Mouse (Mus musculus) midbrain, embryonic 14.5 days (tissue): Measurements from ENCODE around the gene Adk. TPM values are rescaled to one million over a fixed set of nuclear protein-coding genes. Genes with fewer than 3 reads are reported as not detected.

Source experiments
- ATAC-seq: fragments of 200-750 bp; cut with Nextera tagmentation; 2 replicates; pipeline ENCODE4 v1.8.0; 2017; ENCODE audit warnings: moderate number of reproducible peaks, moderate library complexity; ENCODE audit not compliant: low FRiP score, low TSS enrichment
- DNase-seq: peaks from one replicate; pipeline ENCODE4 v3.0.0-alpha.2; 2015
- H3K27ac ChIP-seq: fragments of 300-500 bp; sonication (generic); replicated peaks from 2 replicates; pipeline ENCODE4 v1.5.1; 2014; ENCODE audit warnings: mild to moderate bottlenecking, low read depth, low read length, moderate library complexity
- H3K27me3 ChIP-seq: fragments of 300-500 bp; sonication (generic); 2 replicates; pipeline ENCODE4 v1.6.1; 2014; ENCODE audit warnings: low read length, control low read depth, mixed read lengths; ENCODE audit not compliant: control insufficient read depth, insufficient read depth
- H3K36me3 ChIP-seq: fragments of 300-500 bp; sonication (generic); 2 replicates; pipeline ENCODE4 v1.6.1; 2014; ENCODE audit warnings: low read length, control low read depth; ENCODE audit not compliant: control insufficient read depth, insufficient read depth
- H3K4me1 ChIP-seq: fragments of 300-500 bp; sonication (generic); 2 replicates; pipeline ENCODE4 v1.6.1; 2014; ENCODE audit warnings: mild to moderate bottlenecking, antibody characterized with exemption, low read length, control low read depth; ENCODE audit not compliant: control insufficient read depth, insufficient read depth
- H3K4me2 ChIP-seq: fragments of 300-500 bp; sonication (generic); 2 replicates; pipeline ENCODE4 v1.6.1; 2014; ENCODE audit warnings: mild to moderate bottlenecking, low read length, moderate library complexity
- H3K4me3 ChIP-seq: fragments of 300-500 bp; sonication (generic); replicated peaks from 2 replicates; pipeline ENCODE4 v1.5.1; 2014; ENCODE audit warnings: low read depth, low read length
- H3K9ac ChIP-seq: fragments of 300-500 bp; sonication (generic); replicated peaks from 2 replicates; pipeline ENCODE4 v1.6.1; 2014; ENCODE audit warnings: mild to moderate bottlenecking, low read length, moderate library complexity
- H3K9me3 ChIP-seq: fragments of 300-500 bp; sonication (generic); 2 replicates; pipeline ENCODE4 v1.6.1; 2016; ENCODE audit warnings: low read length, control low read depth, mixed read lengths; ENCODE audit not compliant: control insufficient read depth
- WGBS: fragments of 180-500 bp; shearing (Covaris S2); extraction: QIAGEN DNeasy Blood & Tissue Kit; methylation state at CpG from one replicate; pipeline ENCODE4 v1.1.7; 2014; 5-methylcytosine and 5-hydroxymethylcytosine counted together
- polyA plus RNA-seq: library from polyadenylated mRNA; unstranded; fragments of >200 nt; fragmentation: Nextera tagmentation; extraction: Ambion mirVana; gene quantifications from 2 replicates; pipeline ENCODE4 v1.2.1, GENCODE M21; 2014

Adk gene
- polyA plus RNA-seq, 1 experiment from 2014 or later: 37.9 TPM

GRCm38 (mm10) chr14:21453896-21454295 lies 401.5 kb downstream of the Adk start:
- Histone ChIP-seq H3K36me3 (no peaks in the 10 kb centered on the region), H3K4me1 (no peaks in the 10 kb centered on the region), H3K9ac (no peak overlapping the region), H3K27ac (no peak overlapping the region), H3K27me3 (no peaks in the 10 kb centered on the region), H3K4me2 (no peak overlapping the region), H3K9me3 (no peaks in the 10 kb centered on the region), H3K4me3 (no peak overlapping the region)
- ATAC-seq (no peak), DNase-seq (no peak)
- 90% methylated on average over 2 of the region's 2 CpGs for WGBS

DNA sequence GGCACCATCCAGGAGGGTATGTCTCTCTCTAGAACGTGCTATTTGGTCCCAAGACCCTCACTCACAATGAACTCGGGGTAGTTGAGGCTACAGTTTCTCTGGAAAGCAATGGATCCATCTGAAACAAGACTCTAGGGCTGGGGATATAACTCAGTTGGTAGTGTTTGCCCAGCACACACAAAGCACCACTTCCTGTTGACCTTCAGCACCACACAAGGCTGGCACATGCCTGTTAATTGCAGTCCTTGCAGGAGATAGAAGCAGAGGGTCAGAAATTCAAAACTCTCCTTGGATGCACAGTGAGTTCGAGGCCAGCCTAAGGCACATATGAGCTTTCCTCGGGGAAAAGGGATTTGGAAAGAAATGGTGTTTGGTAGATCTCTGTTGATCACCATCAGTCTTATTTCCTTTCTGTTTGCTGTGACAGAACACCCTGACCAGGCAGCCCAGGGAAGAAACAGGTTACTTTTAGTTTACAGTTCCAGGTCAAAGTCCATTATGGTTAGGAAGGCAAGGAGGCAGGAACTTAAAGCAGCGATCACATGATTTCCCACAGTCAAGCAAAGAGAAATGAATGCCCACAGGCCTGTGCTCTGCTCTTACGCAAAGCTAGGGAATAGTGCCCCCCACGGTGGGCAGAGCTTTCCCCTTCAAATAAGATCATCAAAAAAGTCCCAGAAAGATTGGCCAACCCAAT lies 403.4 kb downstream of the Adk start:
- Histone ChIP-seq H3K4me2 (no peak overlapping the region), H3K9me3 (no peaks in the 10 kb centered on the region), H3K9ac (no peak overlapping the region), H3K4me3 (no peak overlapping the region), H3K4me1 (no peaks in the 10 kb centered on the region), H3K27me3 (no peaks in the 10 kb centered on the region), H3K36me3 (no peaks in the 10 kb centered on the region), H3K27ac (no peak overlapping the region)
- DNase-seq (no peak), ATAC-seq (no peak)
- WGBS: 89% methylated on average over 7 of the region's 7 CpGs

GRCm38 (mm10) chr14:21456526-21456925 lies 404.2 kb downstream of the Adk start:
- no peak overlapping the region for H3K9ac ChIP-seq
- H3K36me3 ChIP-seq: no peaks in the 10 kb centered on the region
- H3K4me1 ChIP-seq: no peaks in the 10 kb centered on the region
- H3K9me3 ChIP-seq: no peaks in the 10 kb centered on the region
- H3K27ac ChIP-seq: no peak overlapping the region
- no peaks in the 10 kb centered on the region for H3K27me3 ChIP-seq
- no peak overlapping the region for H3K4me2 ChIP-seq
- no peak overlapping the region for H3K4me3 ChIP-seq
- DNase-seq (no peak), ATAC-seq (no peak)

DNA sequence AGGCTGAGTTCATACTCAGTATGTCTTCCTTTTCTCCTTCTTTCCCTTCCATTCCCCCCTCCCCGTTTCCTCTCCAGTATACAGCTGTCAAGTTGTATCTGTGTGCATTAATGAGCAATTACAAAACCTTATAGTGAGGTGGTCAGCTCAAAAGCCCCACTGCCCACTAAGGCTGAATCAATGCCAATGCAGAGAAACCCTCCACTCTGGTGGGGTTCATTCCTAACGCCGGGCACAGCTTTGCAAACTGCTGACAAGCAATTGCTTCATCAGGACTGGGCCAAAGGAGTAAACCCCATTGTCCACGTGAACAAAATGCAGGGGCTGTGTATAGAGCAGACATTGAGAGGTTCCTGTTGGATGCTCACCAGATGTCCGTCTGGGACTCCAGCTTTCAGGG lies 405.5 kb downstream of the Adk start:
- Histone ChIP-seq H3K36me3 (no peaks in the 10 kb centered on the region), H3K27ac (no peak overlapping the region), H3K4me3 (no peak overlapping the region), H3K9me3 (no peaks in the 10 kb centered on the region), H3K9ac (no peak overlapping the region), H3K27me3 (no peaks in the 10 kb centered on the region), H3K4me1 (no peaks in the 10 kb centered on the region), H3K4me2 (no peak overlapping the region)
- 67% methylated on average over 5 of the region's 5 CpGs for WGBS
- ATAC-seq (no peak), DNase-seq (no peak)

DNA sequence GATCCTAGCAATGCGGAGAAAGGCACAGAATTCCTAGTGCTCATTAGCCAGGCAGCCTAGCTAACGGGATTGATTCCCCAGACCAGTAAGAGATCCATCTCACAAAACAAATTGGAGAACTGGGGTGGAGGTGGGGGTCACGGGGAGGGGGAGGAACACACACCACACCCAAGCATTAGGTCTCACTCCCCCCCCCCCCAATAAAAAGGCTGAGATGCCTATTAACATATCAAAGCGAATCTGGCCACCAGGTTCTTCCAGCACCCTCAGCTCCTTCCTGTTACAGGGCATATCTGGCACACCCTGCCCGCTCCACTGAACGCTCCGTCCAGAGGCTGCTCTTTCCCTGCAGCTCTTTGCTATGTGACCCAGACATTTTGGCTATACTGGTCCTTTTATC lies 406.3 kb downstream of the Adk start:
- H3K4me3 ChIP-seq: no peak overlapping the region
- H3K9ac ChIP-seq: no peak overlapping the region
- no peaks in the 10 kb centered on the region for H3K36me3 ChIP-seq
- 81% methylated on average over 7 of the region's 7 CpGs for WGBS
- H3K9me3 ChIP-seq: no peaks in the 10 kb centered on the region
- H3K27me3 ChIP-seq: no peaks in the 10 kb centered on the region
- no peak overlapping the region for H3K27ac ChIP-seq
- H3K4me1 ChIP-seq: no peaks in the 10 kb centered on the region
- DNase-seq (no peak), ATAC-seq (no peak)
- H3K4me2 ChIP-seq: no peak overlapping the region

GRCm38 (mm10) chr14:21459163-21459562 lies 406.8 kb downstream of the Adk start:
- no peak for ATAC-seq
- H3K4me3 ChIP-seq: no peak overlapping the region
- no peak overlapping the region for H3K4me2 ChIP-seq
- no peak for DNase-seq
- no peak overlapping the region for H3K27ac ChIP-seq
- no peaks in the 10 kb centered on the region for H3K9me3 ChIP-seq
- H3K36me3 ChIP-seq: no peaks in the 10 kb centered on the region
- H3K27me3 ChIP-seq: no peaks in the 10 kb centered on the region
- H3K4me1 ChIP-seq: no peaks in the 10 kb centered on the region
- 90% methylated on average over 4 of the region's 4 CpGs for WGBS
- no peak overlapping the region for H3K9ac ChIP-seq

DNA sequence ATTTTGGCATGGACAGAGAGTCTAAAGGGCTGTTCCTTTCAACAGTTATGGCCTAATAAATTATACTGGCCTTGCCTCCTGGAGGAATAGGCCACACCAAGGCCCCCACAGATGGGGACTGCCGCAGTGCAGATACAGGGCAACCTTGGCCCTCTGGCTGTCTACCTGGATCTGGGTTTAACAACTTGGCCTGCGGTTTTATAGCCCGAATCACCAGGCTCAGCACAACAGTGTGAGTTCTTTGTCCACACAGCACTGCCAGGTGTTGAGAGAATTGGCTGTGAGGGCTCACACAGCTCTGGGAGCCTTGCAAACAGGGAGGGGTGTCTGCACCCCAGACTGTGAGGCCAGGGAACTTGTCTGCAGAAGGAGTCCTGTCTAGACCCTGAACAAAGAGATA lies 410.0 kb downstream of the Adk start:
- no peak overlapping the region for H3K4me3 ChIP-seq
- no peak for DNase-seq
- H3K9ac ChIP-seq: no peak overlapping the region
- no peak overlapping the region for H3K4me2 ChIP-seq
- H3K4me1 ChIP-seq: no peaks in the 10 kb centered on the region
- no peak overlapping the region for H3K27ac ChIP-seq
- H3K36me3 ChIP-seq: no peaks in the 10 kb centered on the region
- no peak for ATAC-seq
- H3K9me3 ChIP-seq: no peaks in the 10 kb centered on the region
- 95% methylated on average over 3 of the region's 3 CpGs for WGBS
- no peaks in the 10 kb centered on the region for H3K27me3 ChIP-seq

GRCm38 (mm10) chr14:21463117-21463712 lies 410.8 kb downstream of the Adk start:
- ATAC-seq (no peak), DNase-seq (no peak)
- Histone ChIP-seq H3K4me1 (no peaks in the 10 kb centered on the region), H3K9ac (no peak overlapping the region), H3K4me2 (no peak overlapping the region), H3K9me3 (no peaks in the 10 kb centered on the region), H3K27me3 (no peaks in the 10 kb centered on the region), H3K4me3 (no peak overlapping the region), H3K27ac (no peak overlapping the region), H3K36me3 (no peaks in the 10 kb centered on the region)
- 94% methylated on average over 9 of the region's 9 CpGs for WGBS

DNA sequence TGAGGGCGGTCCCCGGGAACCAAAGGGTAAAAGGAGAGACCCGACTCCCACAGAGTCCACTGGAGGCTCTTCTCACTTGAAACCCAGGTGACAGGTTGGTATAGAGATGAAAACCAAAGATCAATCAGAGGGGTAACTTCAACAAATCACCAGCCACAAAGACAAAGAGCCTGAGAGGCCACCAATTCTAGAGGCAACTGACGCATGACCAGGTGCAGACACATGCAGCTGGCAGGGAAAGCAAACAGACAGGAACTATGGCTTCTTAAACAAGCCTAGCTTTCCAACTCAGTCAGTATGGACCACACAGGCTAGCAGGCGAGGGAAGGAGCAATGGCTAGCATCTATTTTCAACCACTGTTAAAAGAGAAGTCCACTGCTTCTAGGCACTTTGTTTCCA lies 418.0 kb downstream of the Adk start:
- Histone ChIP-seq H3K4me3 (no peak overlapping the region), H3K27ac (no peak overlapping the region), H3K9me3 (no peaks in the 10 kb centered on the region), H3K9ac (no peak overlapping the region), H3K4me1 (no peaks in the 10 kb centered on the region), H3K4me2 (no peak overlapping the region), H3K36me3 (no peaks in the 10 kb centered on the region), H3K27me3 (no peaks in the 10 kb centered on the region)
- 84% methylated on average over 5 of the region's 5 CpGs for WGBS
- ATAC-seq (no peak), DNase-seq (no peak)
